Mouse (Mus musculus) retina, postnatal 1 day (tissue): ENCODE data around the gene Setd5.
A peak's percentile ranks its signal among the peaks of the same experiment; 100 is the strongest.

Source experiments
- DNase-seq: peaks from one replicate; pipeline ENCODE4 v3.0.0-alpha.2; 2012

Setd5 gene

DNA sequence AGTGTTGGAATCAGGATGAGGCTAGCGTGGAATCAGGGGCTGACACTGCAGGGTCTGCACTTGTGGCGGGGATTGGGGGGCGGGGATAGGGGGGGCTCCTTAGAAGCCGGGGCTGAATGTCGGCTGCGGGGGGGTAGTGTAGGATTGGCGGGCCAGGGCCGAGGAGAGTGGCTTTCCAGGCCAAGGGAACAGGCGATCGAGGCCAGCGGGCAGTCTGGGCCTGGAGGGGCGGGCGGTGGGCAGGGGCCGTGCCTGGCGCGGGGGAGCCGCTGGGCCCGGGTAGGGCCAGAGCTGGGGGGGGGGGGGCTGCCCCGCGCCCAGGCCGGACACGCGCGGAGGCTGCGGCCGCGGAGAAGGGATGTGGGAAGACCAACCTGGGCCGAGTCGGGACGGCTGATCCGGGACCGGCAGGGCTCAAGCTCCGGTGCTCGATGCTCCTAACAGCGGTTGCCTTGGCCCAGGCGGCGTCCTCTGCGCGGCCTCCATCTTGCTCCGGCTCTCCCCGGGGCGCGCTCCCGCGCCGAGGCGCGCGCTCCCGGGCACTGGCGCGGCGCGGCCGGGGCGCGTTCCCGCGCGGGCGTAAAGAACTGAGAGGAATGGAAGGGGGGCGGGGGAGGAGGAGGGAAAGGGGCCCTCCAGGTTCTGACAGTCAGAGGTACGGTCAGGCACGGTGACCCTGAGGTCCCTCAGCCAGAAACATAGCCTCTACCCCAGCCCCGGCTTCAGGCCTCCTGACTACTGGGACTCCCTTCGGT, 117.9 kb downstream of the Setd5 start, which contains the start of gene Lhfpl4:
Lhfpl4 (minus strand) TSS at position 544 of the 755 bp plus-strand sequence.
- DNase-seq, result peak; percentile 79

DNA sequence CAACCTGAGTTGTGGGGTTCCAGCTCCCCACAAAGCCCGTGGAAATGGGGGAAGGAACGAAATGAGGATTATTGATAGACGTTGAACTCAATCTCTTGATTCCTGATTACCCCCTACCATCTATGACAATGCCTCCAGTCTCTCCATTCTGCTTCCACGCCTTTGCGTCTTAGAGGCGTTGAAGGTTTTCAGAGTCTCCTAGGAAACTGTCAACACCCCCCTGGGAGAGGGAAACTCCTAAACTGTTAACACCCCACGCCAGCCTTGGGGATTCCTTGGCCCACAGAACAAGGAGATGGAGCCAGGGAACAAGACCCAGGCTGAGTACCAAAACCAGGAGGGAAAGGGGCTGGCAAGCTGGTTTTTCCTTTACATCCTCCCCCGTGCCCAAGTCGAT, 118.4 kb downstream of the Setd5 start:
- no peak for DNase-seq
